Mouse (Mus musculus) adrenal gland, adult 18-20 months (tissue): ENCODE measurements at regions not wholly inside any gene's neighbourhood (a gene's known extent, or its start where the extent isn't known, plus 50 kb on each side); places are given as distances from the start of the nearest gene placed in this dataset.

Experiments
- DNase-seq, 2 experiments: peaks; one replicate each; pipeline ENCODE4 v3.0.0; 2021 to 2022; ENCODE audit warnings: low spot score in 2 of 2

DNA sequence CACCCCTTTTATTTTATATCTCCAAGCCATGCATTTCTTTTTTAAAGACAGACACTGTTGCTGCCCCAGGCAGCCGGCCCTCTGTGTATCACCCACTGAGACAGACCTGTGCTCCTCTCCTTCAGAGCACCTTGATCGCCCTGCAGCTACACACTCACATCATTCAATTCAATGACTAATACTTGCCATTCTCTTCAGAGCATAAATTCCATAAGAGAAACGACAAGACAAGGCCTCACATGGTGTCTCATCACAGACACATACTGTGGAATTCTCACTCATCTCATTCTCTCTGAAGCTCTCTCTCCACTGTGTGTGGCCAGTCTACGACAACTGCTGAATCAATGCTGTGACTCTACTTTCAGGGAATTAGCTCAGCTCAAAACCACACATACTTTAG lies 94.6 kb upstream of the 4933412E24Rik start:
- DNase-seq = no peak

- DNase-seq = no peak
These were observed 87.7 kb upstream of the 4933412E24Rik start for GRCm38 (mm10) chr15:60104126-60104525.

DNA sequence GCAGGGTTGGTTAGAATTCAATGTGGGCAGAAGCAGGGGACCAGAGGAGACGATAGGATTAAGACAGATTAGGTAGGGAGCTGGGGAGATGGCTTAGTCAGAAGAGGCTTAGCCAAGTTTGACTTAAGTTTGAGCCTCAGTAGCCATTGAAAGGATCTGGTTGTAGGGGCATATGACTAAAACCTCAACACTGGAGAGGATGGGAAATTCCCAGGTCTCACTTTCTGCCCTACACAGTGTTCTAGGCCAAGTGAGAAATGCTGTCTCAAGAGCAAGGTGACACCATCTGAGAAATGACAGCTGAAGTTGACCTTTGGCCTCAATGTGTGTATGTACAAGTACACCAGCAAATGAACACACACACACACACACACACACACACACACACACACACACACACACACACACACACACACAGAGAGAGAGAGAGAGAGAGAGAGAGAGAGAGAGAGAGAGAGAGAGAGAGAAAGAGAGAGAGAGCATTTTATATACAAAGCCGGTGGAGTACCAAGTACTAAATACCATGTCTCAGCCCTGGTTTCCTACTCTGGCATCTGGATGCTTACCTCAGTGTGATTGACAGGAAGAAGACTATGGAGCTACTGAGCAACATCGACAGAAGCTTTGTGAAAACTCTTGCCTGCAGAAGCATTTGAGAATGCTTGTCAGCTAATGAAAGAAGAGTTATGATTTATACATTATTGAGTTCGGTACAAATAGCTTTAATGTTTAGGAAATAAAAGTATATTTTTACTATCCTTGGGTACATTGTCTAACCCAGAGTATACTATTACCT lies 85.3 kb upstream of the 4933412E24Rik start:
- no peak for DNase-seq

DNA sequence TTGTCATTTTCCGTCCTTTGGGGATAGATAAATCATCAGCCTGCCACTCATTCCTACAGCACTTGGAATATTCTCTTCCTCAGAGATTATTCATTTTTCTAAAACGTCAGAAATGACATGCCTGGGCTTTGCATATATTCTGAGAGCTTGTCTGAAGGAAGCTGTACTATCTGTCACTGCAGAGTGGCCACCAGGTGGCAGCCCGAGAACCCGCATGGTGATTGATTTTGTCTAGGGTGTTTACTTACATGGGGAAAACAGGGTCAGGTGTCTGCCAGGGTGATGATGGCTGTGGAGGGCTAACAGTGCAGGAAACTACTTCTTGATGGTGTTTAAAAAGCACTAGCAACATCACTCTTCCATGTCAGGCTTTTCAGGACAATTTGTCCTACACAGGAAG lies 80.7 kb upstream of the 4933412E24Rik start:
- peak; percentile 46 to 48 for DNase-seq

- DNase-seq = no peak
These were observed 79.7 kb upstream of the 4933412E24Rik start for GRCm38 (mm10) chr15:60096131-60096530.

- no peak for DNase-seq
These were observed 73.5 kb upstream of the 4933412E24Rik start for GRCm38 (mm10) chr15:60089921-60090320.

- no peak for DNase-seq
These were observed 72.8 kb upstream of the 4933412E24Rik start for GRCm38 (mm10) chr15:60088964-60089899.
